Mouse (Mus musculus): ENCODE results near the gene Gm12166. TPM values are rescaled to one million over a fixed set of nuclear protein-coding genes. Genes with fewer than 3 reads are reported as not detected.

Gm12166 gene
- polyA plus RNA-seq, 1 experiment = 4.3 TPM

- Histone ChIP-seq H3K27me3 (ENCODE audit: control insufficient read depth, insufficient read depth, insufficient read length) (no peaks in the 10 kb centered on the region), H3ac (ENCODE audit: control insufficient read depth, insufficient read length) (no peak overlapping the region), H3K79me2 (ENCODE audit: control insufficient read depth, insufficient read depth) (peaks cover 17% of the 10 kb centered on the region), H3K4me2 (ENCODE audit: low read depth) (peak overlapping the region; percentile 69), H3K4me3 (no peak overlapping the region), H3K36me3 (ENCODE audit: control insufficient read depth, insufficient read depth) (peaks cover 22% of the 10 kb centered on the region)
- TF ChIP-seq MYOG (IDR thresholded peaks at IDR 0.05; ENCODE audit: control insufficient read depth in 1 of 3, insufficient read depth in 1 of 3, insufficient read length in 2 of 3, low read depth in 2 of 3) (peak; percentile 47 to 71 (median 55)), E2F4 (IDR thresholded peaks at IDR 0.05; ENCODE audit: insufficient read depth) (no peak), USF1 (IDR thresholded peaks at IDR 0.05; ENCODE audit: low read depth) (peak; percentile 66), REST (IDR thresholded peaks at IDR 0.05; ENCODE audit: insufficient read depth, insufficient read length) (no peak), SRF (IDR thresholded peaks at IDR 0.05; ENCODE audit: control insufficient read depth, insufficient read length, low read depth) (no peak), MAX (IDR thresholded peaks at IDR 0.05; ENCODE audit: low read depth) (no peak), TCF12 (IDR thresholded peaks at IDR 0.05; ENCODE audit: insufficient read depth, poor library complexity, severe bottlenecking) (peak; percentile 25), POLR2A (IDR thresholded peaks at IDR 0.05; ENCODE audit: insufficient read length, low read depth) (peak; percentile 37), TCF3 (IDR thresholded peaks at IDR 0.05; ENCODE audit: insufficient read length, low read depth) (peak; percentile 38), CEBPB (IDR thresholded peaks at IDR 0.05; ENCODE audit: insufficient read depth, poor library complexity, severe bottlenecking) (no peak), MYOD1 (IDR thresholded peaks at IDR 0.05; ENCODE audit: control insufficient read depth in 1 of 3, insufficient read length in 2 of 3, low read depth in 2 of 3) (peak; percentile 36 to 84 (median 78)), POLR2AphosphoS2 (IDR thresholded peaks at IDR 0.05; ENCODE audit: insufficient read length, low read depth) (peak; percentile 5)
Measured at GRCm38 (mm10) chr11:46065201-46066011, 13.3 kb upstream of the Gm12166 start.

- Histone ChIP-seq H3K4me3 (no peak overlapping the region), H3K79me2 (ENCODE audit: control insufficient read depth, insufficient read depth) (peaks cover 20% of the 10 kb centered on the region), H3ac (ENCODE audit: control insufficient read depth, insufficient read length) (no peak overlapping the region), H3K27me3 (ENCODE audit: control insufficient read depth, insufficient read depth, insufficient read length) (no peaks in the 10 kb centered on the region), H3K4me2 (ENCODE audit: low read depth) (peak overlapping the region; percentile 69), H3K36me3 (ENCODE audit: control insufficient read depth, insufficient read depth) (peaks cover 22% of the 10 kb centered on the region)
- TF ChIP-seq POLR2AphosphoS2 (IDR thresholded peaks at IDR 0.05; ENCODE audit: insufficient read length, low read depth) = peak; percentile 39
- TF ChIP-seq MAX (IDR thresholded peaks at IDR 0.05; ENCODE audit: low read depth) = no peak
Measured at GRCm38 (mm10) chr11:46064767-46065166, 12.6 kb upstream of the Gm12166 start.

- Histone ChIP-seq H3K4me2 (ENCODE audit: low read depth) (peak overlapping the region; percentile 69), H3K36me3 (ENCODE audit: control insufficient read depth, insufficient read depth) (peaks cover 22% of the 10 kb centered on the region)
Measured at GRCm38 (mm10) chr11:46062993-46063731, 11.0 kb upstream of the Gm12166 start.

GRCm38 (mm10) chr11:46062569-46062968 is 10.4 kb upstream of the Gm12166 start:
- H3K4me3 ChIP-seq = no peak overlapping the region
- H3K4me2 ChIP-seq (ENCODE audit: low read depth) = peak overlapping the region; percentile 69
- H3K79me2 ChIP-seq (ENCODE audit: control insufficient read depth, insufficient read depth) = peaks cover 39% of the 10 kb centered on the region
- no peaks in the 10 kb centered on the region for H3K27me3 ChIP-seq (ENCODE audit: control insufficient read depth, insufficient read depth, insufficient read length)
- TF ChIP-seq USF1 (IDR thresholded peaks at IDR 0.05; ENCODE audit: low read depth) (no peak), MYOD1 (IDR thresholded peaks at IDR 0.05; ENCODE audit: control insufficient read depth in 1 of 3, insufficient read length in 2 of 3, low read depth in 2 of 3) (no peak), E2F4 (IDR thresholded peaks at IDR 0.05; ENCODE audit: insufficient read depth) (no peak), REST (IDR thresholded peaks at IDR 0.05; ENCODE audit: insufficient read depth, insufficient read length) (no peak), TCF12 (IDR thresholded peaks at IDR 0.05; ENCODE audit: insufficient read depth, poor library complexity, severe bottlenecking) (no peak)
- H3ac ChIP-seq (ENCODE audit: control insufficient read depth, insufficient read length) = no peak overlapping the region
- peaks cover 22% of the 10 kb centered on the region for H3K36me3 ChIP-seq (ENCODE audit: control insufficient read depth, insufficient read depth)

More at GRCm38 (mm10) chr11:46062993-46063731, 11.0 kb upstream of the Gm12166 start:
- Histone ChIP-seq H3K27me3 (ENCODE audit: control insufficient read depth, insufficient read depth, insufficient read length) (no peaks in the 10 kb centered on the region), H3K4me3 (no peak overlapping the region), H3K79me2 (ENCODE audit: control insufficient read depth, insufficient read depth) (peaks cover 35% of the 10 kb centered on the region), H3ac (ENCODE audit: control insufficient read depth, insufficient read length) (no peak overlapping the region)
- 0 out of 2 replicates have a peak, but pooled peaks have one; percentile 56 for TF ChIP-seq CEBPB (IDR thresholded peaks at IDR 0.05; ENCODE audit: insufficient read depth, poor library complexity, severe bottlenecking)
- no peak for TF ChIP-seq POLR2A (IDR thresholded peaks at IDR 0.05; ENCODE audit: insufficient read length, low read depth)
- TF ChIP-seq MAX (IDR thresholded peaks at IDR 0.05; ENCODE audit: low read depth) = peak; percentile 2
- TF ChIP-seq USF1 (IDR thresholded peaks at IDR 0.05; ENCODE audit: low read depth) = peak; percentile 74
- no peak for TF ChIP-seq REST (IDR thresholded peaks at IDR 0.05; ENCODE audit: insufficient read depth, insufficient read length)
- peak; percentile 12 for TF ChIP-seq TCF3 (IDR thresholded peaks at IDR 0.05; ENCODE audit: insufficient read length, low read depth)
- TF ChIP-seq POLR2AphosphoS2 (IDR thresholded peaks at IDR 0.05; ENCODE audit: insufficient read length, low read depth) = peak; percentile 8
- peak in 1 of 3 experiments; percentile 60 for TF ChIP-seq MYOD1 (IDR thresholded peaks at IDR 0.05; ENCODE audit: control insufficient read depth in 1 of 3, insufficient read length in 2 of 3, low read depth in 2 of 3)
- peak in 1 of 3 experiments; percentile 78 for TF ChIP-seq MYOG (IDR thresholded peaks at IDR 0.05; ENCODE audit: control insufficient read depth in 1 of 3, insufficient read depth in 1 of 3, insufficient read length in 2 of 3, low read depth in 2 of 3)
- no peak for TF ChIP-seq SRF (IDR thresholded peaks at IDR 0.05; ENCODE audit: control insufficient read depth, insufficient read length, low read depth)
- no peak for TF ChIP-seq E2F4 (IDR thresholded peaks at IDR 0.05; ENCODE audit: insufficient read depth)
- no peak for TF ChIP-seq TCF12 (IDR thresholded peaks at IDR 0.05; ENCODE audit: insufficient read depth, poor library complexity, severe bottlenecking)
